Mouse (Mus musculus): Measurements from ENCODE around the gene Pmf1. TPM values are rescaled to one million over a fixed set of nuclear protein-coding genes. Genes with fewer than 3 reads are reported as not detected.
A peak's percentile ranks its signal among the peaks of the same experiment; 100 is the strongest.

The Pmf1 gene
- polyA plus RNA-seq, 1 experiment from 2014 or later, result 169 TPM

GRCm38 (mm10) chr3:88452716-88453115, 42.6 kb upstream of the Pmf1 start:
- Histone ChIP-seq H3K9me3 (ENCODE audit: control insufficient read depth, low read length) (no peaks in the 10 kb centered on the region), H3K4me1 (ENCODE audit: control insufficient read depth, insufficient read depth, low read length) (peaks cover 20% of the 10 kb centered on the region), H3K4me3 (ENCODE audit: low read length) (no peak overlapping the region), H3K36me3 (ENCODE audit: control insufficient read depth, insufficient read depth, low read length) (no peaks in the 10 kb centered on the region), H3K4me2 (replicated peaks; ENCODE audit: low read depth, low read length) (no peak overlapping the region), H3K9ac (ENCODE audit: low read depth, low read length) (no peak overlapping the region), H3K27me3 (ENCODE audit: control insufficient read depth, insufficient read depth, low read length) (no peaks in the 10 kb centered on the region), H3K27ac (ENCODE audit: low read depth, low read length) (no peak overlapping the region)
- 79% methylated on average over 6 of the region's 6 CpGs for WGBS
- ATAC-seq (ENCODE audit: low FRiP score, low TSS enrichment), result no peak

- Histone ChIP-seq H3K36me3 (ENCODE audit: control insufficient read depth, insufficient read depth, low read length) (no peaks in the 10 kb centered on the region), H3K27ac (ENCODE audit: low read depth, low read length) (no peak overlapping the region), H3K4me3 (ENCODE audit: low read length) (no peak overlapping the region), H3K4me1 (ENCODE audit: control insufficient read depth, insufficient read depth, low read length) (peaks cover 20% of the 10 kb centered on the region), H3K9me3 (ENCODE audit: control insufficient read depth, low read length) (no peaks in the 10 kb centered on the region), H3K27me3 (ENCODE audit: control insufficient read depth, insufficient read depth, low read length) (no peaks in the 10 kb centered on the region), H3K9ac (ENCODE audit: low read depth, low read length) (no peak overlapping the region), H3K4me2 (replicated peaks; ENCODE audit: low read depth, low read length) (no peak overlapping the region)
- no peak for ATAC-seq (ENCODE audit: low FRiP score, low TSS enrichment)
- WGBS, result 69% methylated on average over 5 of the region's 5 CpGs
These were observed 42.1 kb upstream of the Pmf1 start for GRCm38 (mm10) chr3:88452246-88452645.

- no peaks in the 10 kb centered on the region for H3K36me3 ChIP-seq (ENCODE audit: control insufficient read depth, insufficient read depth, low read length)
- H3K9me3 ChIP-seq (ENCODE audit: control insufficient read depth, low read length), result no peaks in the 10 kb centered on the region
- H3K9ac ChIP-seq (ENCODE audit: low read depth, low read length), result no peak overlapping the region
- H3K27me3 ChIP-seq (ENCODE audit: control insufficient read depth, insufficient read depth, low read length), result no peaks in the 10 kb centered on the region
- H3K4me2 ChIP-seq (replicated peaks; ENCODE audit: low read depth, low read length), result no peak overlapping the region
- no peak for ATAC-seq (ENCODE audit: low FRiP score, low TSS enrichment)
- H3K4me1 ChIP-seq (ENCODE audit: control insufficient read depth, insufficient read depth, low read length), result peaks cover 12% of the 10 kb centered on the region; the same call in 1 of the 2 replicates
- WGBS, result 83% methylated on average over 12 of the region's 12 CpGs
- no peak overlapping the region for H3K27ac ChIP-seq (ENCODE audit: low read depth, low read length)
- H3K4me3 ChIP-seq (ENCODE audit: low read length), result no peak overlapping the region
These were observed 40.4 kb upstream of the Pmf1 start for GRCm38 (mm10) chr3:88450379-88451131.

GRCm38 (mm10) chr3:88449395-88450023, 39.4 kb upstream of the Pmf1 start:
- H3K4me3 ChIP-seq (ENCODE audit: low read length), result peak overlapping the region; percentile 33
- peaks cover 12% of the 10 kb centered on the region; the same call in 1 of the 2 replicates for H3K4me1 ChIP-seq (ENCODE audit: control insufficient read depth, insufficient read depth, low read length)
- H3K9me3 ChIP-seq (ENCODE audit: control insufficient read depth, low read length), result no peaks in the 10 kb centered on the region
- H3K36me3 ChIP-seq (ENCODE audit: control insufficient read depth, insufficient read depth, low read length), result no peaks in the 10 kb centered on the region
- ATAC-seq (ENCODE audit: low FRiP score, low TSS enrichment), result peak; percentile 77
- H3K9ac ChIP-seq (ENCODE audit: low read depth, low read length), result peak overlapping the region; percentile 55
- 7% methylated on average over 21 of the region's 21 CpGs for WGBS
- peak overlapping the region; percentile 45 for H3K4me2 ChIP-seq (replicated peaks; ENCODE audit: low read depth, low read length)
- no peaks in the 10 kb centered on the region for H3K27me3 ChIP-seq (ENCODE audit: control insufficient read depth, insufficient read depth, low read length)
- no peak overlapping the region for H3K27ac ChIP-seq (ENCODE audit: low read depth, low read length)

GRCm38 (mm10) chr3:88448443-88448842, 38.3 kb upstream of the Pmf1 start:
- ATAC-seq (ENCODE audit: low FRiP score, low TSS enrichment), result no peak
- H3K9ac ChIP-seq (ENCODE audit: low read depth, low read length), result no peak overlapping the region
- WGBS, result 91% methylated on average over 8 of the region's 8 CpGs

GRCm38 (mm10) chr3:88447676-88448183, 37.6 kb upstream of the Pmf1 start:
- Histone ChIP-seq H3K4me2 (replicated peaks; ENCODE audit: low read depth, low read length) (no peak overlapping the region), H3K36me3 (ENCODE audit: control insufficient read depth, insufficient read depth, low read length) (no peaks in the 10 kb centered on the region), H3K9me3 (ENCODE audit: control insufficient read depth, low read length) (no peaks in the 10 kb centered on the region), H3K4me1 (ENCODE audit: control insufficient read depth, insufficient read depth, low read length) (peaks cover 12% of the 10 kb centered on the region; the same call in 1 of the 2 replicates), H3K27ac (ENCODE audit: low read depth, low read length) (no peak overlapping the region), H3K4me3 (ENCODE audit: low read length) (no peak overlapping the region), H3K27me3 (ENCODE audit: control insufficient read depth, insufficient read depth, low read length) (no peaks in the 10 kb centered on the region), H3K9ac (ENCODE audit: low read depth, low read length) (no peak overlapping the region)
- no peak for ATAC-seq (ENCODE audit: low FRiP score, low TSS enrichment)
- 63% methylated on average over 8 of the region's 8 CpGs for WGBS

More at GRCm38 (mm10) chr3:88448443-88448842, 38.3 kb upstream of the Pmf1 start:
- no peak overlapping the region for H3K4me3 ChIP-seq (ENCODE audit: low read length)
- no peak overlapping the region for H3K4me2 ChIP-seq (replicated peaks; ENCODE audit: low read depth, low read length)
- H3K27me3 ChIP-seq (ENCODE audit: control insufficient read depth, insufficient read depth, low read length), result no peaks in the 10 kb centered on the region
- H3K4me1 ChIP-seq (ENCODE audit: control insufficient read depth, insufficient read depth, low read length), result peaks cover 12% of the 10 kb centered on the region; the same call in 1 of the 2 replicates
- H3K36me3 ChIP-seq (ENCODE audit: control insufficient read depth, insufficient read depth, low read length), result no peaks in the 10 kb centered on the region
- no peaks in the 10 kb centered on the region for H3K9me3 ChIP-seq (ENCODE audit: control insufficient read depth, low read length)
- no peak overlapping the region for H3K27ac ChIP-seq (ENCODE audit: low read depth, low read length)

- Histone ChIP-seq H3K4me3 (ENCODE audit: low read length) (no peak overlapping the region), H3K27me3 (ENCODE audit: control insufficient read depth, insufficient read depth, low read length) (no peaks in the 10 kb centered on the region), H3K4me1 (ENCODE audit: control insufficient read depth, insufficient read depth, low read length) (peaks cover 12% of the 10 kb centered on the region; the same call in 1 of the 2 replicates), H3K9ac (ENCODE audit: low read depth, low read length) (no peak overlapping the region), H3K9me3 (ENCODE audit: control insufficient read depth, low read length) (no peaks in the 10 kb centered on the region), H3K27ac (ENCODE audit: low read depth, low read length) (no peak overlapping the region), H3K36me3 (ENCODE audit: control insufficient read depth, insufficient read depth, low read length) (no peaks in the 10 kb centered on the region), H3K4me2 (replicated peaks; ENCODE audit: low read depth, low read length) (no peak overlapping the region)
- WGBS, result 71% methylated on average over 8 of the region's 8 CpGs
- ATAC-seq (ENCODE audit: low FRiP score, low TSS enrichment), result no peak
These were observed 36.5 kb upstream of the Pmf1 start for GRCm38 (mm10) chr3:88446471-88447123.

- H3K9me3 ChIP-seq (ENCODE audit: control insufficient read depth, low read length), result no peaks in the 10 kb centered on the region
- no peak overlapping the region for H3K27ac ChIP-seq (ENCODE audit: low read depth, low read length)
- peaks cover 6% of the 10 kb centered on the region; the same call in 1 of the 2 replicates for H3K4me1 ChIP-seq (ENCODE audit: control insufficient read depth, insufficient read depth, low read length)
- H3K4me3 ChIP-seq (ENCODE audit: low read length), result no peak overlapping the region
- 76% methylated on average over 7 of the region's 7 CpGs for WGBS
- no peak overlapping the region for H3K9ac ChIP-seq (ENCODE audit: low read depth, low read length)
- no peaks in the 10 kb centered on the region for H3K27me3 ChIP-seq (ENCODE audit: control insufficient read depth, insufficient read depth, low read length)
- no peak for ATAC-seq (ENCODE audit: low FRiP score, low TSS enrichment)
- no peak overlapping the region for H3K4me2 ChIP-seq (replicated peaks; ENCODE audit: low read depth, low read length)
- no peaks in the 10 kb centered on the region for H3K36me3 ChIP-seq (ENCODE audit: control insufficient read depth, insufficient read depth, low read length)
These were observed 32.8 kb upstream of the Pmf1 start for GRCm38 (mm10) chr3:88442888-88443287.
